Mouse (Mus musculus) layer of hippocampus, postnatal 14 days (tissue): ENCODE data around the gene Grk1. TPM values are rescaled to one million over a fixed set of nuclear protein-coding genes. Genes with fewer than 3 reads are reported as not detected.

ENCODE experiments used
- DNase-seq, 2 experiments: peaks; one replicate each; pipeline ENCODE4 v3.0.0; 2021 to 2022; ENCODE audit warnings: low spot score in 2 of 2, mixed read lengths in 1 of 2
- total RNA-seq, 2 experiments: library from RNA; stranded (reverse); gene quantifications; 2 replicates each; pipeline ENCODE4 v1.2.3; 2021

The Grk1 gene
- total RNA-seq, 2 experiments from 2014 or later: not detected

- DNase-seq: no peak
Measured at GRCm38 (mm10) chr8:13428156-13428555, 23.3 kb downstream of the Grk1 start.

DNA sequence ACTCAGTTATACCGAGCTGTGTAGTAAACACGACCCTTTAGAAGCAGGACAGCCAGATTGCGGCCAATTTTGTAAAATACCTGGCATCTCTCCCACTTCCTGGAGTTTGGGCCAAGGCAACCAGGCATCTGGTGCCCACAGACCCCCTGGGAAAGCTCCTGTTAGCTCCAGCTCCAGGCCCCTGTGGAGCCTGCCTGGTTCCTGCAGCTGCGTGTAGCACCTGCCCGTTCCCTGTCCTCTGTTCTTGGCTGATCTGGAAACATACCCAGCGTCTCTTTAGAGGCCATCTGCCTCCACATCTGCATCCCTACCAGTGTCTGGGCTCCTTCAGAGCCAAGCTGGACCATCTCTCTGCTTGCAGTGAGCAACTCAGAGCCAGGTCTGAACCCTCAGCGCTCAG, 25.5 kb downstream of the Grk1 start:
- DNase-seq: peak in 1 of 2 experiments; percentile 25

- no peak for DNase-seq
Measured at GRCm38 (mm10) chr8:13430866-13431265, 26.0 kb downstream of the Grk1 start.

DNA sequence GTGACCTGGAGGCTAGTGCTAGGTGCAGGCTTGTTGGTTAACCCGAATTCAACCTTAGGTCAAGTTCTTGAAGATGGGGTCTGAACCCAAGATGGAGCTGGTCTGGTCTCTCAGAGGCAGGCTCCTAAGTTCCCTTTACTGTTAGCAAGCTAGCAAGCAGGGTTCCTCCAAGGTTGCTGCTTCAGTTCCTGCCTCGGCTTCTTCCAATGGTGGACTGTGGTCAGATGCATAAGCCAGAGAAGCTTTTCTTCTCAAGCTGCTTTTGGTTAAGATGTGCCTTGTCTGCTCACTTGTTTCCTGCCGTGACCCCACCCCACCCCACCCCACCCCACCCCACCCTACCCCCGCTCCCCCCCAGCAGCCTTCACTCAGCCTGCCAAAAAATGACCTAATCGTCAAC, 28.2 kb downstream of the Grk1 start:
- no peak for DNase-seq

DNA sequence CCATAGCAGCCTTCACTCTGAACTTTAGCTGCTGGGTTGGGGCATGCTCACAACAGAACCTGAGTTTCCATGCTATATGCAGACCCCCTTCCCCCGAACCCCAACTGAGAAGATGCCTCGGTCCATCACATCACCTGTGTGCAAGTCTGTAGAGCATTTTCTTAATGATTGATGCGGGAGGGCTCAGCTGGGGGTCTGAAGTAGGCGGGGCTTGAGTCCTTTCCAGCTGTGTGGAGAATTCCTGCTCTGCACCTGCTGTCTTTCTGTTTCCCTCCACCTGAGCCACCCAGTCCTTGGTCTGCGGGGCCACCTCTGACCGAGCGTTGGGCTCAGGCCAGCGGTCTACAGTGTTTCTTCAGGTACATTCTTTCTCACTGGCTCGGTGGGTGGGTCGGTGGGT, 30.0 kb downstream of the Grk1 start, which contains the start of gene Tmem255b:
Tmem255b (plus strand) TSS at position 301 of the 400 bp plus-strand sequence.
- DNase-seq: no peak

- DNase-seq: no peak
Measured at GRCm38 (mm10) chr8:13436052-13436451, 31.2 kb downstream of the Grk1 start.

GRCm38 (mm10) chr8:13437531-13437930, 32.6 kb downstream of the Grk1 start:
- DNase-seq: no peak

GRCm38 (mm10) chr8:13442152-13442551, 37.3 kb downstream of the Grk1 start:
- no peak for DNase-seq

GRCm38 (mm10) chr8:13446456-13446855, 41.6 kb downstream of the Grk1 start:
- peak in 1 of 2 experiments; percentile 35 for DNase-seq

- DNase-seq: no peak
Measured at GRCm38 (mm10) chr8:13448145-13448544, 43.3 kb downstream of the Grk1 start.

- DNase-seq: no peak
Measured at GRCm38 (mm10) chr8:13451747-13452277, 46.9 kb downstream of the Grk1 start.

DNA sequence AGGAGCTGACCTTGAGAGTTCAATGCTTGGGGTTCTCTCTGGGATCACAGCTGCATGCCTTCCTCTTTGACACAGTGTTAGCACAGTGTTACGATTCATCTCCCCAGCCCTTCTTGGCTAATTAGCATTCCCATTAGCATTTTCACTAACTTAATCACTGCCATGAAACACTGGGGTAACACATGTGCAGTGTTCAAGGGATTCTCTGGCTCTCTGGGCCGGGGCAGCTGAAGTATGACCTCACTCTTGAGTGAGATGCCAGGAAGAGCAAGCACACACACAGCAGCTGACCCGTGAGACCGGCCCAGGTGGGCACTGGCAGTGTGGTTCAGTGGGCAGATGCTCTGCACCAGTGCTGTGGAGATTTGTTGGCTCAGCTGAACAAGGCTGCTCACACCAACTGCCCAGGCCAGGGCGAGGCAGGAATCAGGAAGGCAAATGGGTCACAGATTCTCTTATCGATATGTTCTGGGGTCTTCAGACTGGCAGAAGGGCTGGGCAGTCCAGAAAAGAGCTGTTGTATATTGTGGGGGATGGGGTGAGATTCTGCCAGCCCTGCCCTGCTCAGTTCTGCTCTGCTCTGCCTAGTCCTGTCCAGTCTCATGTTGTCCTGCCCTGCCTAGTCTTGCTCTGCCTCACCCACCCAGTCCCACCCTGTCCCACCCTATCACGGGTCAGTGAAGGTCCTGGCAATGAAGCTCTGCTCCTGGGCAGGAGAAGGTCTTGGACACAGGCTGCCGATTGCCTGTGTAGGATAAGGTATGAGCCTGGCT, 49.6 kb downstream of the Grk1 start:
- peak in 1 of 2 experiments; percentile 36 for DNase-seq

DNA sequence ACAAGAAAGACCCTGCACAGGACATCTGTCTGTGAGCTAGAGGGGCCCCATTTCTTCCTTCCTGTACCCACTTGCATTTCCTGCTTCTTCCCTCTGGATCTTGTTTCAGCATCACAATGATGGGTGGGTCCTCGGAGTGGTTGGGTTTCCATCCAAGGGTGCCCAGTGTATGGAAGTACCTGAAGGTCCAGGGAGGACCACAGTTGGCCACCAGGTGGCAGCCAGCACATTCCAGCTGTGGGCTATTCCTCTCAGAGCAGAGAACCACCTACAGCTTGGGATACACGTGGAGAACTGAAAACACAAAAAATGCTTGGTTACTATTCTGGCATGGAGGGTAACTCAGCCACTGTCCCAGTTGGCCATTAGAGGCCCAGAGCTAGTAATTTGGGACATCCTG, 50.4 kb downstream of the Grk1 start:
- DNase-seq: peak in 1 of 2 experiments; percentile 28

GRCm38 (mm10) chr8:13459431-13459830, 54.5 kb downstream of the Grk1 start:
- DNase-seq: no peak

DNA sequence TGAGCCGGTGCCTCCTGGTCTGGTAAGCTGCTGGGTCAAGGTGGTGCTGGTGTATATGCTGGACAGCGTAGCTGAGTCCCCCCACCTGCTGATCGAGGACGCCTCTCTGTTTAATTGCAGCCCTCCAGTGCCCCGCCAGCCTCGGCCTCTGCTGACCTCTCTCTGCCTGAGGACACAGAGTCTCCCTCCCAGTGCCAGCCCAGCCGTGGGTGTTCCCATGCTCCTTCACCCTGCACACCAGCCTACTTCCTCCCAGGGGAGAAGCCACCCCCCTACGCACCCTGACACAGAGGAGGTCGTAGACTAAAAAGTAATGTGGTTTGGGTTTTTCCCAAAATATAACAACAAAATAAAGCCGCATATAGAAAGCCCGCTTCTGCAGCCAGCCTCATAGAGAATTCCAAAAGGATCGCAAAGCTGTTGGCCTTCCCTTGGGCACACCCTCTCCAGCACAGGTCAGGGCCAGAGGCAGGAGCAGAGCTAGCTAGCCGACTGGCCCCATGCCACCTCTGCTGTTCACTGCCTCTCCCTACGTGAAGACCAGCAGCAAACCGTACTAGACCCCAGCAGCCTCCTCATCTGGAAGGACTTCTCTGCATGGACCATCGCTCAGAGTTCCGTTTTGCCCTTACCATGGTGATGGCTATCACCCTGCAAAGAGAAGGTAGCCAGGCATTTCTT, 56.3 kb downstream of the Grk1 start:
- no peak for DNase-seq

DNA sequence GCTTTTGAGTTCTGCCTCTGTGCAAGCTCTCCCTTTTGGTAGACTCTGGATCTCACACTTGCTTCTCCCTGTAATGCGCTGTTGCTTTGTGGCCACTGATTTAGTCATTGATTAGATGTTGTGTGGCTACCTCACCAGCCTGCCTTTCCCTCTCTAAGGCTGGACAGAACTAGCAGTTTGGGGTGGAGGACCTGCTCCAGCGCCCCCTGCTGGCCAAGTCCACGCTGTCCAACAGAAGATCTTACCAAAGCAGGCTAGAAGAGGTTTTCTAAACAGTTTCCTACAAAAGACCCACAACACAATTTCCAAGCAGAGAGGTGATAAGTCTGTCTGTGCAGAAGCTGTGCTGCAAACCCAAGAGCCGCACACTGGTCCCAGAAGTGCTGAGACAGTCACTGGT, 57.0 kb downstream of the Grk1 start:
- peak; percentile 69 to 84 for DNase-seq

DNA sequence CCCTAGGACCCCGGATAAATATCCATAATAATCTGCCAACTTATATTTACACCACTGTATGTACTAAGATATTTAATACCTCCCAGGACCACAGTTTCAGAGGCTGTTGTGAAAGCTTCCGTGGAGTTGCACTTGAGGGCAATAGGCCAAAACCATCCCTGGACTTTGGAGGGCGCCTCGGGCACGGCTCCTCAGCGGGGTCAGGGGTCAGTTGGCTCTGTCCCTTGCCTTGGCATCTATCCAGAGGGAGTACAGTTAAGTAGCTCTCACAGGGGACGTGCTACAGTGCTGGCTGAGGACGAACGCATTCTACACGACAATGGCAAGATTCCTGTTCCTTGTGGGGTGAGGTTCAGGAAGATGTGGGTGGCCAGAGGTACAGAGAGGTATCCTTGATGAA, 57.5 kb downstream of the Grk1 start:
- DNase-seq: no peak

DNA sequence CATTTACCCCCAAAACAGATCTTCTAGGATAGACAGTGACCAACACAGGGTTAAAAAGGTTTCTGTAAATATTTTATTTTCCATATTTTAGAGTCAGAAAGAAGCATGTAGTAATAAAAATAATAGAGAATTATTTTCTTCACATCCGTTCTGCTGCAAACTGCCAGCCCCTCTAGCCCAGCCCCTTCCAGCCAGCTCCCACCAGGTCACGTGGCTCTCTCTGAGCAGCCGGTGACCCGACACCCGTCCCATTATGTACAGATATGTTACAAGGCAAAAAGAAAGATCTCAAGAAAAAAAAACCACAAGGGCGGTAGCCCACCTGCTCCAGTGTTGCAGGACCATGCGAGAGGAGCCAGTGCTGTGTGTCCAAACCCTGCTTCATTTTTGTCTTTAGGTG, 60.4 kb downstream of the Grk1 start:
- DNase-seq: no peak

DNA sequence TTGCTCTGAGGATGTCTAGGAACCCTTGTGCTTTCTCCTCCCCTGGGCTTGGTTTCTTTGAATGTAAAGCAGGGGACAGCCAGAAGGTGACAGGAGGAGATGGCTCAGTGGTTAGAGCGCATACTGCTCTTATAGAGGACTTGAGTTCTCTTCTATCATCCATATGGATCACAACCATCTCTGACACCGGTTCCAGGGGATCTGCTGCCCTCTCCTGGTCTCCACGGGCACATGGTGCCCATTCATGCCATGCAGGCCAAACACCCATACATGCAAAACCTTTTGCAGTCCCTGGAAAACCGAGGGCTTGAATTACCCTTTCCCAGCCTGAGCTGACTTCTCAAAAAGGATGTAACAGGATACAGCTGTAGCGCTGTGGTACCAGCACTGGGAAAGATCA, 62.1 kb downstream of the Grk1 start:
- no peak for DNase-seq

GRCm38 (mm10) chr8:13468737-13469136, 63.9 kb downstream of the Grk1 start:
- no peak for DNase-seq

DNA sequence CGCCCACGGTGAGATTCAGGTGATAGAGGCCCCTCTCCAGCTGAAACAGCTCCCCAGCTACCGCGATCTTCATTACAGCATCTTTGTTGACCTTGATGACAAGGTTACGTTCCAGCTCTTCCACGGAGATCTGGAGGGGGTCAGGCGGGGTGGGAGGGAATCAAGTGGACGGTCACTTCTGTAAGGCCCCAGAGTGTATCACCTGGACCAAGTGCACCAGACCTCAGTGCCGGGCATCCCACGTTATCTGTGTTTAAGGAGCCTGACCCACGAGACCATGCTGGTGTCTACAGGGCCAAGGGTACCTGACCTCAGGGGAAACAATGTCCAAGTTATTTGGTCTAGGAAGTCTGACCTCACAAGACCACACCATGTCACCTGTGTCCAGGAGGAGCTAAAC, 66.6 kb downstream of the Grk1 start:
- DNase-seq: no peak
